Mouse (Mus musculus): ENCODE data around the gene C1qbp.

DNA sequence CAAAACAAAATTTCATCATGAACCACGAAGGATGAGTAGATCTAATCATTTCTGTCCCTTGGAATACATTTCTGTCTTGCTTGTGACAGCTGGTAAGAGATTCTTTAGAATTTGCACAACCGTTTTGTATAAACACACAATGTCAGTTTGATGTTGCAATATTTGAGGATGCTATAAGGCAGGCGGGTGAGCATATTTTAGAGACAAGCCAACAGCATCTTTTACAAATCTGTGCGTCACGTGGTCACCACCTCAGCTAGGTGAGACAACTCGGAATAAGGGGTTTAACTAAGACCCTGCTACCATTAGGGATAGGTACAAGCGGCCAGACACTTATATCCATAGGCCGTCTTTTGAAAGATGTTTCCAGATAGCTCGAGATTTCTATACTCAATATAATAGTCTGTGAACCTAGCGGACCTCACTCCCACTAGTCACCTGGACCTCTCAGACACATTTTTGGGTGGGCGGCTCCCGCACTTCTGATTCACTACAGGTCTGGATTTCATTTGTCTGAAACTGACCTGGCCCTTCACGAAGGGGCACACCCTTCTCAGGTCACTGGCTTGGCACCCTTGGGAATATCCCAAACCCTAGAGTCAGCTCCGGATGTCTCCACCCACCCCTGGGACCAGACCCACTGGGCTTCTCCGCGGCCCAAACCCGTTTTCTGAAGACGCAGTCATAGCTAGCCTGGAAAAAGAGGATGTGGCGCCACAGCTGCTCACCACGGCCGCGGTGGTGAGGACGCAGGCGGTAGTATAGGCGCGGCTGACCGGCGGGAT is 35.8 kb upstream of the C1qbp start:
- TF ChIP-seq CTCF (IDR thresholded peaks at IDR 0.05; ENCODE audit: borderline replicate concordance, insufficient read depth, low read depth, low read length) (no peak), POLR2A (IDR thresholded peaks at IDR 0.05; ENCODE audit: borderline replicate concordance, insufficient read depth, low read length) (no peak)
